8 mouse cellular contexts compared by ENCODE assay signal in the genomic region with DNA sequence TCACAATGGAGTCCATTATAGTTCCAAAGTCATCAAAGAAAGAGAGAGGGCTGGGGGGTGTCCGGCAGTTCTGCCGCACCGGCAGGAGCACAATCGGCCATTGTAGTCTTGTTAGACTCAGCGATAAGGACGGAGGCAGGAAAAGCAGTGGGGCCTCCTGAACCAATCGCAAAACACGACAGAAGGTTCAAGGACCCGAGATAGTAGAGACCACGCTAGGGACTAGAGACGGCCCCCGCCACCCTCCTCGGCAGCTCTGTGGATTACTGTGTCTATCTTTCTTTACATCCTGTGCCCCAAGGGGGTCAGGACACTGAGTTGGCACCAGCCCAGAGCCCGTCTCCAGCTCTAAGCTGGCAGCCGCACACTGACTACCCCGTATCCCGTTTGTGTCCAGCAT. TPM values are rescaled to one million over a fixed set of nuclear protein-coding genes. Genes with fewer than 3 reads are reported as not detected.
DNase-seq lines count a peak whose midpoint lies in the region; ATAC-seq and TF ChIP-seq lines count a peak whose summit lies in the region.

No protein-coding gene starts in this region.

- peaks cover 5% of the 10 kb centered on the region; the same call in 1 of the 2 replicates for H3K9me3 ChIP-seq in lung, embryonic 16.5 days (ENCODE audit: control insufficient read depth, low read length)
- H3K9me3 ChIP-seq in embryonic facial prominence, embryonic 11.5 days (replicated peaks; ENCODE audit: control insufficient read depth, low read length): no peaks in the 10 kb centered on the region; the same call in 1 of the 2 replicates
- H3K9me3 ChIP-seq in limb, embryonic 10.5 days (replicated peaks): no peaks in the 10 kb centered on the region
- no peaks in the 10 kb centered on the region for H3K9me3 ChIP-seq in stomach, embryonic 15.5 days

- WGBS in lung, embryonic 16.5 days: 18% methylated on average over 17 of the region's 17 CpGs
- 17% methylated on average over 17 of the region's 17 CpGs for WGBS in lung, adult 2 months
- 24% methylated on average over 17 of the region's 17 CpGs for WGBS in embryonic facial prominence, embryonic 11.5 days
- WGBS in limb, embryonic 10.5 days: 79% methylated on average over 17 of the region's 17 CpGs
- 35% methylated on average over 17 of the region's 17 CpGs for WGBS in stomach, embryonic 15.5 days

- TF ChIP-seq CTCF in lung, adult 2 months (IDR thresholded peaks at IDR 0.05; ENCODE audit: insufficient read depth, low read length): no peak

- peak overlapping the region; percentile 91 for H3K27ac ChIP-seq in lung, embryonic 16.5 days (ENCODE audit: low read length)
- no peak overlapping the region for H3K27ac ChIP-seq in embryonic facial prominence, embryonic 11.5 days (replicated peaks; ENCODE audit: low read depth, low read length)
- H3K27ac ChIP-seq in limb, embryonic 10.5 days: peak overlapping the region; percentile 43
- H3K27ac ChIP-seq in stomach, embryonic 15.5 days: peak overlapping the region; percentile 74

- H3K27me3 ChIP-seq in lung, embryonic 16.5 days (ENCODE audit: control insufficient read depth, insufficient read depth, low read depth, low read length): no peaks in the 10 kb centered on the region; the same call in 1 of the 2 replicates
- peaks cover 3% of the 10 kb centered on the region; the same call in 1 of the 2 replicates for H3K27me3 ChIP-seq in embryonic facial prominence, embryonic 11.5 days (ENCODE audit: control insufficient read depth, insufficient read depth, low read length)
- H3K27me3 ChIP-seq in limb, embryonic 10.5 days (ENCODE audit: low read depth, poor library complexity, severe bottlenecking): peaks cover 68% of the 10 kb centered on the region
- 0 out of 2 replicates have a peak, but pooled peaks cover 6% of the 10 kb centered on the region for H3K27me3 ChIP-seq in stomach, embryonic 15.5 days (replicated peaks)

- no peak overlapping the region for H3K9ac ChIP-seq in lung, embryonic 16.5 days (ENCODE audit: low read length)
- no peak overlapping the region for H3K9ac ChIP-seq in embryonic facial prominence, embryonic 11.5 days (replicated peaks; ENCODE audit: low read length)
- no peak overlapping the region for H3K9ac ChIP-seq in stomach, embryonic 15.5 days

- H3K36me3 ChIP-seq in lung, embryonic 16.5 days (ENCODE audit: control insufficient read depth, insufficient read depth, low read length): no peaks in the 10 kb centered on the region
- H3K36me3 ChIP-seq in embryonic facial prominence, embryonic 11.5 days (replicated peaks; ENCODE audit: control insufficient read depth, insufficient read depth, low read depth, low read length): no peaks in the 10 kb centered on the region
- no peaks in the 10 kb centered on the region for H3K36me3 ChIP-seq in limb, embryonic 10.5 days
- H3K36me3 ChIP-seq in stomach, embryonic 15.5 days: no peaks in the 10 kb centered on the region

- no peak for DNase-seq in lung, adult 2 months
- DNase-seq in embryonic facial prominence, embryonic 11.5 days (ENCODE audit: low spot score): no peak
- no peak for DNase-seq in limb, embryonic 10.5 days (ENCODE audit: low spot score)
- no peak for DNase-seq in layer of hippocampus, adult 9-10 months (ENCODE audit: low spot score)
- DNase-seq in adrenal gland, postnatal 36 days: no peak
- DNase-seq in adrenal gland, postnatal 25 days: no peak

- TF ChIP-seq POLR2A in lung, adult 2 months (IDR thresholded peaks at IDR 0.05; ENCODE audit: borderline replicate concordance, extremely low read depth, low read depth, low read length): no peak

- peaks cover 25% of the 10 kb centered on the region for H3K4me1 ChIP-seq in lung, embryonic 16.5 days (replicated peaks; ENCODE audit: control insufficient read depth, insufficient read depth, low read length)
- H3K4me1 ChIP-seq in lung, adult 2 months (ENCODE audit: control insufficient read depth, insufficient read depth, low read length): no peaks in the 10 kb centered on the region
- no peaks in the 10 kb centered on the region for H3K4me1 ChIP-seq in embryonic facial prominence, embryonic 11.5 days (ENCODE audit: control insufficient read depth, insufficient read depth, low read length)
- H3K4me1 ChIP-seq in limb, embryonic 10.5 days: peaks cover 35% of the 10 kb centered on the region
- H3K4me1 ChIP-seq in stomach, embryonic 15.5 days: peaks cover 20% of the 10 kb centered on the region

- H3K4me2 ChIP-seq in lung, embryonic 16.5 days (ENCODE audit: low read depth, low read length): no peak overlapping the region
- peak overlapping the region; percentile 24; the same call in 1 of the 2 replicates for H3K4me2 ChIP-seq in embryonic facial prominence, embryonic 11.5 days (ENCODE audit: low read depth, low read length)
- peak overlapping the region; percentile 27 for H3K4me2 ChIP-seq in stomach, embryonic 15.5 days

- peak; percentile 75 for ATAC-seq in lung, embryonic 16.5 days (ENCODE audit: low read depth)
- no peak for ATAC-seq in embryonic facial prominence, embryonic 11.5 days (replicated peaks; ENCODE audit: insufficient number of reproducible peaks, low FRiP score, low TSS enrichment, low read depth)
- ATAC-seq in stomach, embryonic 15.5 days (ENCODE audit: insufficient read depth, low FRiP score, low read depth): peak; percentile 73

- H3K4me3 ChIP-seq in lung, embryonic 16.5 days (ENCODE audit: low read length): no peak overlapping the region
- H3K4me3 ChIP-seq in lung, adult 2 months (replicated peaks; ENCODE audit: extremely low read depth, low read depth, low read length): no peak overlapping the region
- no peak overlapping the region for H3K4me3 ChIP-seq in embryonic facial prominence, embryonic 11.5 days (ENCODE audit: low read depth, low read length)
- no peak overlapping the region for H3K4me3 ChIP-seq in limb, embryonic 10.5 days
- no peak overlapping the region for H3K4me3 ChIP-seq in stomach, embryonic 15.5 days (replicated peaks)

RNA-seq across cellular contexts. Expression of a gene that starts 48.6 kb away (rescaled TPM):
- polyA plus RNA-seq in lung, embryonic 16.5 days (2015; fragmentation: Nextera tagmentation; extraction: Ambion mirVana): 13.3 and 14.0 TPM in 2 replicates
- polyA plus RNA-seq in lung, adult 2 months (2012; rRNA removed): 16.2 and 16.8 TPM in 2 replicates
- polyA plus RNA-seq in embryonic facial prominence, embryonic 11.5 days (2014; fragmentation: Nextera tagmentation; extraction: Ambion mirVana): 4.4 and 4.8 TPM in 2 replicates
- polyA plus RNA-seq in limb, embryonic 10.5 days (2016; fragmentation: Nextera tagmentation; extraction: Ambion mirVana): 4.3 and 7.1 TPM in 2 replicates
- polyA plus RNA-seq in stomach, embryonic 15.5 days (2015; fragmentation: Nextera tagmentation; extraction: Ambion mirVana): 10.2 and 10.3 TPM in 2 replicates
- total RNA-seq in adrenal gland, postnatal 36 days (2021): 100 to 1,000 TPM; 200 to 332 TPM
- 100 and 121 TPM in 2 replicates for total RNA-seq in adrenal gland, postnatal 25 days (2021)
